14 mouse cellular contexts compared by ENCODE assay signal in the genomic region with DNA sequence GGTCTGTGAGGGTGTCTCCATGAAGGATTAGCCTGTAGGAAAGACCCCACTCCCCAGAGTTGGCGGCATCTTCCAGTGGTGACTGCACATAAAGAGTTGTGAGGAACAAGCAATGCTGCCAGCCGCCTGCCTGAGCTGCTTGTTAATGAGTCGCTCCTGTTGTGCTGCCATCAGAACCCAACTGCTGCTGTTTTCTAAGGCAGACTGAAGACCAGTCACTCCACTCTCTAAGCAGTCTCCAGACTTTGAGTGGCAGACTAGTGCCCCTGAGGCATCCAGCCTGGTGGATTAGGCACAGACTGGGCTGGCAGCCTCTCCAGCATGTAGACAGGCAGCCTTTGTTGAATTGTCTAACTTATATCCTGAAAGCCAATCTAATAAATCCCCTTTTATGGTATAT.
DNase-seq lines count a peak whose midpoint lies in the region; ATAC-seq and TF ChIP-seq lines count a peak whose summit lies in the region.
"Had no signal": no experiment of that assay in that cellular context is flagged by ENCODE, and none has a peak within 500 bp of the region (broad histone marks: within the 10 kb centered on the region; RNA-seq: fewer than 3 reads in every experiment).

No protein-coding gene starts in this region.

- H3K4me1 ChIP-seq in embryonic facial prominence, embryonic 10.5 days, result peaks cover 29% of the 10 kb centered on the region
- H3K4me1 ChIP-seq in hindbrain, embryonic 13.5 days (replicated peaks), result peaks cover 37% of the 10 kb centered on the region
- H3K4me1 ChIP-seq in midbrain, embryonic 13.5 days (replicated peaks), result peaks cover 41% of the 10 kb centered on the region

- no peak overlapping the region for H3K4me2 ChIP-seq in hindbrain, embryonic 13.5 days
- no peak overlapping the region for H3K4me2 ChIP-seq in midbrain, embryonic 13.5 days (replicated peaks)
- H3K4me2 ChIP-seq: embryonic facial prominence, embryonic 12.5 days; kidney, embryonic 15.5 days had no signal

- no peaks in the 10 kb centered on the region for H3K36me3 ChIP-seq in embryonic facial prominence, embryonic 10.5 days (replicated peaks)
- H3K36me3 ChIP-seq in hindbrain, embryonic 13.5 days, result no peaks in the 10 kb centered on the region
- H3K36me3 ChIP-seq in midbrain, embryonic 13.5 days, result no peaks in the 10 kb centered on the region
- H3K36me3 ChIP-seq: embryonic facial prominence, embryonic 12.5 days; kidney, embryonic 15.5 days had no signal

- 49% methylated on average over 3 of the region's 3 CpGs for whole genome bisulfite sequencing in embryonic facial prominence, embryonic 10.5 days
- WGBS in hindbrain, embryonic 13.5 days, result 51% methylated on average over 3 of the region's 3 CpGs
- 43% methylated on average over 3 of the region's 3 CpGs for WGBS in midbrain, embryonic 13.5 days

- H3K9ac ChIP-seq in hindbrain, embryonic 13.5 days, result no peak overlapping the region
- no peak overlapping the region for H3K9ac ChIP-seq in midbrain, embryonic 13.5 days (replicated peaks)
- H3K9ac ChIP-seq: embryonic facial prominence, embryonic 12.5 days; kidney, embryonic 15.5 days; liver, embryonic 14.5 days had no signal

- ATAC-seq in hindbrain, embryonic 13.5 days (ENCODE audit: low FRiP score), result peak; percentile 66
- ATAC-seq in midbrain, embryonic 13.5 days, result peak; percentile 76

- TF ChIP-seq CTCF in gastrocnemius, adult 2 months (IDR thresholded peaks at IDR 0.05), result no peak

- no peaks in the 10 kb centered on the region for H3K27me3 ChIP-seq in embryonic facial prominence, embryonic 10.5 days (replicated peaks; ENCODE audit: low read depth, poor library complexity, severe bottlenecking)
- no peaks in the 10 kb centered on the region for H3K27me3 ChIP-seq in hindbrain, embryonic 13.5 days
- no peaks in the 10 kb centered on the region for H3K27me3 ChIP-seq in midbrain, embryonic 13.5 days
- H3K27me3 ChIP-seq: embryonic facial prominence, embryonic 12.5 days; kidney, embryonic 15.5 days had no signal

- intact Hi-C loops in gastrocnemius, adult 2 months (cut with DNase I), result no loop called here

- no peaks in the 10 kb centered on the region for H3K9me3 ChIP-seq in embryonic facial prominence, embryonic 10.5 days
- no peaks in the 10 kb centered on the region for H3K9me3 ChIP-seq in hindbrain, embryonic 13.5 days
- no peaks in the 10 kb centered on the region for H3K9me3 ChIP-seq in midbrain, embryonic 13.5 days
- H3K9me3 ChIP-seq: embryonic facial prominence, embryonic 12.5 days; kidney, embryonic 15.5 days had no signal

- peak overlapping the region; percentile 48; the same call in 1 of the 2 replicates for H3K27ac ChIP-seq in embryonic facial prominence, embryonic 10.5 days (replicated peaks)
- H3K27ac ChIP-seq in hindbrain, embryonic 13.5 days, result no peak overlapping the region
- H3K27ac ChIP-seq in midbrain, embryonic 13.5 days, result peak overlapping the region; percentile 10
- H3K27ac ChIP-seq in gastrocnemius, adult 2 months, result no peak overlapping the region
- H3K27ac ChIP-seq: embryonic facial prominence, embryonic 12.5 days; kidney, embryonic 15.5 days; liver, embryonic 14.5 days; stomach, postnatal 0 days had no signal

- H3K4me3 ChIP-seq in embryonic facial prominence, embryonic 10.5 days, result no peak overlapping the region
- H3K4me3 ChIP-seq in hindbrain, embryonic 13.5 days, result no peak overlapping the region
- H3K4me3 ChIP-seq in midbrain, embryonic 13.5 days (replicated peaks), result no peak overlapping the region
- no peak overlapping the region for H3K4me3 ChIP-seq in gastrocnemius, adult 2 months
- H3K4me3 ChIP-seq: embryonic facial prominence, embryonic 12.5 days; kidney, embryonic 15.5 days; myocyte had no signal

- peak; percentile 21 to 27 for DNase-seq in cerebellum, postnatal 4 days (ENCODE audit: low spot score in 2 of 2)
- DNase-seq in cerebellum, adult 18-20 months, result no peak
- no peak for DNase-seq in embryonic facial prominence, embryonic 10.5 days (ENCODE audit: low spot score)
- DNase-seq in yolk sac, embryonic 10.5 days (ENCODE audit: low spot score), result no peak
- DNase-seq in thymus, postnatal 10 days (ENCODE audit: low spot score in 2 of 2), result no peak
- DNase-seq in gastrocnemius, adult 2 months, result no peak
- DNase-seq: cerebellum, adult 8-10 months had no signal

Comparison
In these comparisons a context has a peak if more than half of its experiments do, and no peak if none do; other contexts are left out.
1. DNase-seq: peak in cerebellum, postnatal 4 days (2 of 2); none in cerebellum, adult 18-20 months (0 of 2), embryonic facial prominence, embryonic 10.5 days (single experiment), yolk sac, embryonic 10.5 days (single experiment), thymus, postnatal 10 days (0 of 2) and gastrocnemius, adult 2 months (single experiment).
2. H3K27ac ChIP-seq: peak in embryonic facial prominence, embryonic 10.5 days (single experiment) and midbrain, embryonic 13.5 days (single experiment); none in hindbrain, embryonic 13.5 days (single experiment) and gastrocnemius, adult 2 months (single experiment).